Mouse (Mus musculus) kidney, adult 2 months (tissue): ENCODE results near the gene Btbd35f18.
"Not testable (repeated sequence)": the region's sequence is repeated elsewhere in the genome, so short reads cannot be mapped to it uniquely, and the experiment has no call there.

Experiments used
- CTCF ChIP-seq: fragments of 200-500 bp; conservative IDR thresholded peaks from 2 replicates; pipeline ENCODE4 v1.5.1; 2011; ENCODE audit warnings: low read depth, mild to moderate bottlenecking, control low read depth, low read length, moderate library complexity, mixed read lengths; ENCODE audit not compliant: insufficient read depth, insufficient read length
- POLR2A ChIP-seq: fragments of 200-500 bp; IDR thresholded peaks from one replicate; pipeline ENCODE4 v1.6.1; 2011; ENCODE audit warnings: low read depth, low read length, control low read depth

DNA sequence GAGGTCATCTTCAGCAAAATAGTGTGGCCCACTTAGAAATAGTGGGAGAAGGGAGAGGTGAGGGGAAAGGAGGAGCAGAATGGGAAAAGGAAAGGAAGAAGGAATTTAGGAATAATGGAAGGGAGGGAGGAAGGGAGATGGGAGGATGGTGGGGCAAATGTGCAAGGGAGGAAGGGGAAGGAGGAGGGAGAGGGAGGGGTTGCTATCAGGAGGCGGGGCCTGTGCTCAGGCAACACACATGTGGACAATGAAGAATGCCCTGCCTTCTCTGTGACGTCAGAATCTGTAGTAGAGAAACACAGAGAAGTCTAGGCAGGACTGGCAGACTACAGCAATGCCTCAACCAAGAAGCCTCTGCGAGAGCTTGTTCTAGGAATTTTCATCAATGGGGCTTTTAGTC, at the start of gene Btbd35f18:
- TF ChIP-seq CTCF, POLR2A: not testable (repeated sequence)
